Mouse (Mus musculus) neutrophil, adult 5-6 weeks (primary cell): ENCODE results near the gene Ppara. TPM values are rescaled to one million over a fixed set of nuclear protein-coding genes. Genes with fewer than 3 reads are reported as not detected.

Experiments
- ATAC-seq: fragments of 151-379, 151-347 bp; 2 replicates; pipeline ENCODE4 v1.8.0; 2017; ENCODE audit warnings: mild to moderate bottlenecking, moderate TSS enrichment; ENCODE audit not compliant: insufficient number of reproducible peaks, poor library complexity, low FRiP score, severe bottlenecking; ENCODE audit errors: extremely low read depth
- total RNA-seq: library from RNA; stranded (forward); fragments of 200-1000 nt; gene quantifications from 2 replicates; pipeline ENCODE4 v1.2.3, GENCODE M21; 2017

Gene Ppara
- total RNA-seq, 1 experiment from 2014 or later: not detected

GRCm38 (mm10) chr15:85813428-85813827, 78.6 kb downstream of the Ppara start:
- no peak for ATAC-seq

DNA sequence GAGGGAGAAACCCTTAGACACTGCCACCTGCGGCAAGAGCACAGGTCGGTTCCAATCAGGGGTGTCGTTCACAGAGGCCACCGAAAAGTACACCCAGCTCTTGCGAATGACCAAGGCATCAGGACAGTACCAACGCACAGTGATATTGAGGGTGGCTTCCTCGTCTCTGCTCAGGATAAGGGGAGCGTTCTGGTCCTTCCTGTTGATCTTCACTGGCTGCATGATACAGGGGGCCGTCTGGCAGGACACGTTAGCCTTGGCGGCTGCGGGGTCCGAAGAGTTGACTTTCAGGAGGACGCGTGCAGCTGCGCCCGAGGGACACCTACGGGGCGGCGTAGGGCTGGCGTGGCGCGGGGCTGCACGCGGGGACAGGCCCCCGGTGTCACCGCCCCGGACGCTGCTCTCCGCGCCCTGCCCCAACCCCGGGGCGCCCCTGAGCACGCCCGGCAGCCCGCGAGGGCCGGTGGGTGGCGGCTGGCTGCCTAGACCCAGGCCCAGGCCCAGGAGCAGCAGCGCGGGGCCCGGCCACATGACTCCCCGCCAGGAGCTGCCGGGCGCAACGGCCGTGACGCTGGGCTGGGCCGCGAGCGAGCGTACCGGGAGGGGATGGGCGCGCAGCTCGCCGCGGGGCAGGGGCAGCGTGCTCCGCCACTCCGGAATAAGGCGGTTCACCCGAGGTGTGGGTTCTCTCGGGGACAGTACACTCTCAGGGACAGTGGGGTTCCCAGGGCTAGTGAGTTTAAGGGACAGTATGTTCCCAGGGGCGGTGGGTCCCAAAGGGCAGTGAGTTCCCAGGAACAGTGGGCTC, 86.6 kb downstream of the Ppara start, which contains the start of gene Pkdrej:
Gene Pkdrej, minus strand, starts transcription at position 532 of the 808 bp plus-strand sequence.
- ATAC-seq: no peak

DNA sequence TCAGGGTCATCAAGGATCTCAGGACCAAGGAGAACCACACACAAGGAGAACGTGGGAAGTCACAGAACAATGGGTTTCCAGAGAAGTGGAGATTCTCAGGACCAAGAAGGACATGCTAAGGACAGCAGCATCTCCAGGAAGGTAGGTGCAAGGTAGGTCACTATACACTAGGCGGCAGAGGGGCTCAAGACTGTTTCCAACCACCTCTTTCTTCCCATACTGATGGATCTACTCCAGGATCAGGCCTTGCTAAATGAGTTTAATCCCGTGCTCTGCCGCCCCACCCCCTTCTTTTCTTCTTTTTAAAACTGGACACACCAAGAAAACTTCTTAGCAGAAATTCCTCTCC, 87.2 kb downstream of the Ppara start:
- no peak for ATAC-seq

- no peak for ATAC-seq
Observed at GRCm38 (mm10) chr15:85826676-85827075, 91.9 kb downstream of the Ppara start.

DNA sequence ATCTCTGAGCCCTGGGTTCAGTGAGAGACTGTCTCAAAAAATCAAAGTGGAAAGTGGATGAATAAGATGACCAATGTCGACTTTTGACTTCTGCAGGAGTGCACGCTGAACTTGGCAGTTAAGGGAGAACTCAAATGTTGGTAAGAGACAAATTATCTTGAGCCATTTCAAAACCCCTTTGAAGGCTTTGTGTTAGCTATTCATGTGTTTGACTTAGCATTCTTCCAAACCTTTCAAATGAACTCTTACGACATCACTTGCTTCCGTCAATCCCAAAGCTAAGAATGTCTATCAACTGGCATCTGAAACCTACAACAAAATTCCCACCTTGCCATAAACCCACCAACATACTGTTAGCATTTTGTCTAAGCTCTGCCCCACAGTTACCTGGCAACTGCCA, 93.3 kb downstream of the Ppara start:
- ATAC-seq: no peak

- ATAC-seq: no peak
Observed at GRCm38 (mm10) chr15:85829470-85829869, 94.7 kb downstream of the Ppara start.

DNA sequence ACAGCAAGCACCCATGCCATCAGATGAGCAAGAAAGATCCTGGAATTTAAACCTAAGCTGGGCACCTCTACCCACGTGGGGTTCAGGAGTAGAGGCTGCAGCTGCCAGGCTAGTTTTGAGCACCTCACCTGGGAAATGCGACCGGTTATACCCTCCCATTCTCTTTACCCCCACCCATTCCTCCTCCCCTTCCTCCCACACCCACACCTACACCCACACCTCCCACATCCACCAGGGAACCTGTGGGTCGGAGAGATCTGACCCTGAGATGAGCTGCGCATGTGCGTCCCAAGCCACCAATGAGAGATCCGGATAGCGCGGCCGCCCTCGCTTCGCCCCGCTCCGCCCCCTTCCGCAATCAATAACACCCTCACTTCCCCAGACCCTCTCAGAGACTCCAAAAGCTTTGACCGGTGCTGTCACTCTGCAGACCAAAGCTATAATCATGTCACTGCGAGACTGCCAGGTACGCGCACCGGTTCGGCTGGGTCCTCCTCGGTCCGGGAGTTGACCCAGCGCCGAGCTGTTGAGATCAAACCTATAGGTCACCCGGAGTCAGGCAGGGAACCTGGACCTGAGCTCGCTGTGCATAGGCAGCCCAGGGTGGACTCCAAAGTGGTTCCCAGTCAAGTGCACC, 97.3 kb downstream of the Ppara start, which contains the start of gene Ttc38:
Gene Ttc38, plus strand, starts transcription at position 353 of the 637 bp plus-strand sequence.
- ATAC-seq: peak; percentile 85

- no peak for ATAC-seq
Observed at GRCm38 (mm10) chr15:85832599-85832998, 97.8 kb downstream of the Ppara start.

- no peak for ATAC-seq
Observed at GRCm38 (mm10) chr15:85835335-85835734, 100.6 kb downstream of the Ppara start.

DNA sequence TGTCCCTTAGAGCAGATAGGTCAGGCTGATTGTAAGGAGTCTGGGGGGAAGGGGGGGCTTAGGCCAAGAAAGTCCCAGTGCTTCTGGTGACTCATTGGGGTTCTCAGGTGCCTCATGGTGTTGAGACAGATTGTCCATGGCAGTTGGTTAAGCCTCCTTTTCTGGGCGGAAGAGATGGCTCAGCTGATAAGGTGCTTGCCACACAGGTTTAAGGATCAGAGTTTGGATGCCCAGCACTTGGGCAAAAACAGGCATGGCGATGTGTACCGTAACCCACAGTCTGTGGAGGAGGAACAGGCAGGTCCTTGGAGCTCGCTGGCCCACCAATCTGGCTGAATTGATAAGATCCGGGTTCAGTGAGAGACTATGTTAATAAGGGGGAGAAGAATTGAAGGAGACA, 102.1 kb downstream of the Ppara start:
- ATAC-seq: no peak

DNA sequence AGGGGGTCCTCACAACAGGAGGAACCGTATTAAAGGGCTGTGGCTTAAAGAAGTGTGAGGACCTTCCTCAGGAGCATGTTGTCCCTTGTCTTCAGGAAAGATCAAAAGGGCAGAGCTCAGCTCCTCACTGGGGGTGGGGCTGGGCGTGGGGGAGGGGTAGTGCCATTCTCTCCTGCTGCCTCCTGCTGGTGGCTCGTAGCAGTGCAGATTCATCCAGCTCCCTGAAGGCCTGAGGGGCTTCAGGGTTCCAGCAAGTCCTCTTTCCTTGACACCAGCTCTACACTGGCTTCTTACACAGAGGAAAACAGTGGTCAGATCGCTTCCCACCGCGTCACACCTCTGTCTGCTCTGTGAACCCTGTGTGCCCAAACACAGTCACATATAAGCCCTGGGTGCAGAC, 106.2 kb downstream of the Ppara start:
- peak; percentile 23; the same call in 1 of the 2 replicates for ATAC-seq

GRCm38 (mm10) chr15:85841796-85842360, 107.1 kb downstream of the Ppara start:
- ATAC-seq: no peak

DNA sequence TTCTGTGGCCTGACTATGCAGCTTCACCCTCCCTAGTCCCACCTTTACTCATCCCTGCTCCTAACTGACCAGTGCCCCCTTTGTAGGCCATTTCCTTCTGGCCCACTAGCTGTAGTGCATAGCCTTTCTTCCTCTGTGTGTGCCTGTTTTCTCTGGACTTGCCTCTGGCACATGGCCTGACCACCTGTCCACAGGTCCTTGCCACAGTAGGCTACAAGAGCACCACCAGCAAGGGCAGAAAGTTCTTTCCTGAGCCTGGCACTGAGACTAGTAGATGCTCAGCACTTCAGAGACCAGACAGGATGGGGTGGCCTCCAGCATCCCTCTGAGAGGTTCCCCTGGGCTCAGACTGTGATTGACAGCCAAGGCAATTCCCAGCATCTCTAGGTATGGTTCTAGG, 110.3 kb downstream of the Ppara start:
- ATAC-seq: no peak

- ATAC-seq: no peak
Observed at GRCm38 (mm10) chr15:85851656-85852392, 117.0 kb downstream of the Ppara start.

Other genes with a start within 250 kb of the Ppara start
- gene 7530416G11Rik, start 231.8 kb upstream of the Ppara start, total RNA-seq: not detected in 2 replicates
- not detected in 2 replicates for gene Wnt7b, start 152.5 kb upstream of the Ppara start, total RNA-seq
- 7.5 and 7.9 TPM in 2 replicates for gene Cdpf1, start 76.7 kb downstream of the Ppara start, total RNA-seq
- gene Pkdrej, start 86.8 kb downstream of the Ppara start, total RNA-seq: not detected in 2 replicates
- gene Ttc38, start 97.3 kb downstream of the Ppara start, total RNA-seq: 8.2 and 9.0 TPM in 2 replicates
- 0.35 and 0.86 TPM in 2 replicates for gene Gtse1, start 124.8 kb downstream of the Ppara start, total RNA-seq
- gene Trmu, start 144.3 kb downstream of the Ppara start, total RNA-seq: 32.9 and 56.7 TPM in 2 replicates